Mouse (Mus musculus): ENCODE results near the gene Bloc1s3.

DNA sequence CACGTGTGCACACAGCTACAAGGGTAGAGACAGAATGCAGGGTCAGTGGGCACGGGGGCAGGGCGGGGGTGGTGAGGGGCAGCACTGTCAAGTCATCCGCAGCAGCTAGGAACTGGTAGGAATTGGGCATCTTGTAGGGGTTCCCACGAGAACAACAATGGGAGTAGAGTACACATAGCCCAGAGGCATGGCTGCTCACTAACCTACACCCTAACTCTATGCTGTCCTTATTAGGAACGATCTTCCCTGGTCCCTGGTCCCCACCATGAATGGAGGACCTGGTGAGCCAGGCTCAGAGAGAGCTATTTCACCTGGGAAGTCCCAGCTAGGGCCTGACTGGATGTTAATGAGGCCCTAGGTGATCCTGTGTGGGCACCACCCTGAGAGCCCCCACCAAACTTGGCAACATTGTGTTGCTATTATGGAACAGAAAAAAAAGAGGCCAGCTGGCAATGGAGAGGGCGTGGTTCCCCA, 33.6 kb upstream of the Bloc1s3 start:
- TF ChIP-seq CTCF (conservative IDR thresholded peaks at IDR 0.05; ENCODE audit: low read length) (no peak), POU5F1 (IDR thresholded peaks at IDR 0.05; ENCODE audit: borderline replicate concordance, low read length) (no peak), NANOG (IDR thresholded peaks at IDR 0.05; ENCODE audit: borderline replicate concordance, low read length) (no peak)

Data from E14TG2a.4 (cell line).